Mouse (Mus musculus) heart, postnatal 36 days (tissue): ENCODE data around the gene Hist1h3e. TPM values are rescaled to one million over a fixed set of nuclear protein-coding genes. Genes with fewer than 3 reads are reported as not detected.
A peak's percentile ranks its signal among the peaks of the same experiment; 100 is the strongest.
"Not testable (repeated sequence)": the region's sequence is repeated elsewhere in the genome, so short reads cannot be mapped to it uniquely, and the experiment has no call there.

ENCODE experiments used
- DNase-seq, 2 experiments: peaks; one replicate each; pipeline ENCODE4 v3.0.0; 2021 to 2022
- intact Hi-C: fragments of 180-260 bp; cut with DNase I; formaldehyde crosslinking; loops from one replicate; pipeline ENCODE4 v1.15.1; 2025
- total RNA-seq, 2 experiments: library from RNA; stranded (reverse); gene quantifications; 2 replicates each; pipeline ENCODE4 v1.2.3; 2021

Gene Hist1h3e
- total RNA-seq, 2 experiments from 2014 or later = 21.4 to 23.8 TPM

- intact Hi-C loops = not testable (repeated sequence)
- DNase-seq = peak; percentile 44 to 68
These were observed 19.1 kb downstream of the Hist1h3e start, which contains the start of gene Hist1h2bh for GRCm38 (mm10) chr13:23542999-23543607. Gene Hist1h2bh (minus strand): TSS chr13:23543392.

- DNase-seq, intact Hi-C loops: not testable (repeated sequence)
These were observed 19.8 kb downstream of the Hist1h3e start for GRCm38 (mm10) chr13:23542225-23542980.

DNA sequence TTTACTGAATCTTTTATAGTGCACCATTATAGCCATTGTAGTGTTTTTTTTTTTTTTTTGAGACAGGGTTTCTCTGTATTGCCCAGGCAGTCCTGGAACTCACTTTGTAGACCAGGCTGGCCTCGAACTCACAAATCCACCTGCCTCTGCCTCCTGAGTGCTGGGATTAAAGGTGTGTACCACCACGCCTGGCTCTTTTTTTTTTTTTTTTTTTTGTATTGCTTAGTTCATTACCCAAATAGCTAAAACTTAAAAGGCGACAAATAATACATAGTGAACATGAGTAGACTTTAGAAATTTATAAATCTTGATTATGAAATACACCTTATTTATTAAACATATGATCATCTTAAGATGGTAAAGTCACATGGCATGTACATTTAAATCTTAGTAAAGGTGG, 20.7 kb downstream of the Hist1h3e start:
- intact Hi-C loops = no loop called here
- DNase-seq = no peak

DNA sequence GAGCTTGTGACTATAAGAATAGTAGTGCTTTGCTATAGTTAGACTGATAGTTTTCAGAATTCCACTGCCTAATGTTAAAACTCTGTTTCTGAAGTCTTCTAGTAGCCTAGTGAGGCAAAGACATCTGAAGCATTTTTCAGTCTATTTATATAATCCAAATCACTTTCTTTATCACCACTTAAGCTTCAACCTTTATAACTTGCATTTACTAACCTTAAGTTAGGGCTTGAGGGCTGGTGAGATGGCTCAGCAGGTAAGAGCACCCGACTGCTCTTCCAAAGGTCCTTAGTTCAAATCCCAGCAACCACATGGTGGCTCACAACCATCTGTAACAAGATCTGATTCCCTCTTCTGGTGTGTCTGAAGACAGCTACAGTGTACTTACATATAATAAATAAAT, 22.3 kb downstream of the Hist1h3e start:
- DNase-seq, intact Hi-C loops: not testable (repeated sequence)

DNA sequence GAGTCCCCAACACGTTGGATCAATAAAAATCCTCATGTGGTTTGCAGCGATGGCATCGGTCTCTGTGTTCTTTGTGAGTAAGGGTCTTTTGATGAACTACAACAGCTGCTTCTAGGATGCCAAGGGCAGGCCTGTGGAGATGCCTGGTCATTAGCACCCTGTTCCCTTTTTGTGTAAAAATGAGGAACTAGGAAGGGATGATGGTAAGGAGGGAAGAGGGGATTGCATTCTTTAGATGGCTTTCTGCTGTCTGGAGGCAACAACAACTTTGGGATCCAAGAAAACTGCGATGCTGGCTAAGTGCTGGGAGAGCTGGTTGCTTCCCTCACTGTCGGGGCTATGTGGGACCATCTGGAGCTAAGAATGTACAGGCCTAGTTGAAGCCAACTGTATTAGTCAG, 23.9 kb downstream of the Hist1h3e start:
- intact Hi-C loops = no loop called here
- DNase-seq = no peak

- DNase-seq = no peak
- intact Hi-C loops = no loop called here
These were observed 25.0 kb downstream of the Hist1h3e start for GRCm38 (mm10) chr13:23537006-23537710.

DNA sequence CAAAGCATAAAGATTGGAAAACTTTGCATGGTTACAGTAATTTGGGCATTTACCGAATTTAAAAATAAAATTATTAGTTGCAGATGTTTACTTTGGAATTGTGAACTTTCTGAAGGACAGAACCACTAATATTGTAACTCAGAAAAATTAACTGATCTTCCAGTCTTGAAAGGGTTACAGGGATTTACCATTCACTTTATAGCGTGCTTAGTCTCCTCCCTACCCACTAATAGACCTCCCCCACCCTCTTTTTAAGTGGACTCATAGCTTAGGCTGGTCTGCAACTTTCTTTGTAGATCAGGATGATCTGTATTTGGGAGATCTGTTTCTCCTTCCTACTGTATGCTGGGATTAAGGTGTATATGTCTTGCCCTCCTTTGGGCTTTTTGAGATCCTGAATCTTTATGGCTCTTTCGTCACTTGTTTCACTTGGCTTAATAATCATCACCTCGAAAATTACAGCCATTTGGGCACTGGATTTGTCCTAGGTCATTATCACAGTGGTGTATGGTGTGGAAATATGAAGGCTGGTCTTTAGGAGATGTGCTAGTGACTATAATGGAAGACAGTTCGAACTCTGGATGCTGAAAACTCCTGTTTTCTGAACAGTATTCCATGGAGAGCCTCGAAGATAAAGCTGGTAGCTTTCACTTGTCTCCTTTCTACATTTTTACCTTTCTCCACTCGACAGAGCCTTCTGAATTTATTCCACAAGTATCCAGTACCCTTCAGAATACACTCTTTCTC, 25.9 kb downstream of the Hist1h3e start:
- intact Hi-C loops = no loop called here
- no peak for DNase-seq

DNA sequence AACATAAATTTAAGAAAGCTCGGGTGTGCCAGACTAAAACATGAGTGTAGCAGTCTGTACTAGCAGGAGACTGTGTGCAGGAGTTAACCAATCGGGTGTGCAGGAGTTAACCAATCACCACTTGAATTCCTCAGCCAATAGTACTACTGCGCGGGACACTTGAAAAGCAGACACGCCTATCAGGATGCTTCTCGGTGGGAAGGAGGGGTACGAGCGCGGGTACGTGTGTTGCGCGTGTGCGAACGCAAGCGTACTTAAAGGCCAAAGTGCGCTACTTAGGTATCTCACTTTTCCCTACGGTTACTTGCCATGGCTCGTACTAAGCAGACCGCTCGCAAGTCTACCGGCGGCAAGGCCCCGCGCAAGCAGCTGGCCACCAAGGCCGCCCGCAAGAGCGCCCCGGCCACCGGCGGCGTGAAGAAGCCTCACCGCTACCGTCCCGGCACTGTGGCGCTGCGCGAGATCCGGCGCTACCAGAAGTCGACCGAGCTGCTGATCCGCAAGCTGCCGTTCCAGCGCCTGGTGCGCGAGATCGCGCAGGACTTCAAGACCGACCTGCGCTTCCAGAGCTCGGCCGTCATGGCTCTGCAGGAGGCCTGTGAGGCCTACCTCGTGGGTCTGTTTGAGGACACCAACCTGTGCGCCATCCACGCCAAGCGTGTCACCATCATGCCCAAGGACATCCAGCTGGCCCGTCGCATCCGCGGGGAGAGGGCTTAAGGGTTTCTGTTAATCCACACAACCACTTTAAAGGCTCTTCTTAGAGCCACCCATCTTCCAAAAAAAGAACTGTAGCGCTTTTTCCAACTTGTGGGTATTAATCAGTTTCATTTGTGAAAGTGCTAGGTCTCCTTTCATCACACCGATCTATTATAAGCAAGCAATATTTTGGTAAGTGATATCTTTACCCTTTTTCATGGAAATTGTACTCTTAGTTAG, 26.8 kb downstream of the Hist1h3e start, which contains the start of gene Hist1h3g:
TSS of gene Hist1h3g (plus strand) at position 286 of the 939 bp plus-strand sequence.
- DNase-seq = peak; percentile 82 to 84
- intact Hi-C loops = not testable (repeated sequence)

DNA sequence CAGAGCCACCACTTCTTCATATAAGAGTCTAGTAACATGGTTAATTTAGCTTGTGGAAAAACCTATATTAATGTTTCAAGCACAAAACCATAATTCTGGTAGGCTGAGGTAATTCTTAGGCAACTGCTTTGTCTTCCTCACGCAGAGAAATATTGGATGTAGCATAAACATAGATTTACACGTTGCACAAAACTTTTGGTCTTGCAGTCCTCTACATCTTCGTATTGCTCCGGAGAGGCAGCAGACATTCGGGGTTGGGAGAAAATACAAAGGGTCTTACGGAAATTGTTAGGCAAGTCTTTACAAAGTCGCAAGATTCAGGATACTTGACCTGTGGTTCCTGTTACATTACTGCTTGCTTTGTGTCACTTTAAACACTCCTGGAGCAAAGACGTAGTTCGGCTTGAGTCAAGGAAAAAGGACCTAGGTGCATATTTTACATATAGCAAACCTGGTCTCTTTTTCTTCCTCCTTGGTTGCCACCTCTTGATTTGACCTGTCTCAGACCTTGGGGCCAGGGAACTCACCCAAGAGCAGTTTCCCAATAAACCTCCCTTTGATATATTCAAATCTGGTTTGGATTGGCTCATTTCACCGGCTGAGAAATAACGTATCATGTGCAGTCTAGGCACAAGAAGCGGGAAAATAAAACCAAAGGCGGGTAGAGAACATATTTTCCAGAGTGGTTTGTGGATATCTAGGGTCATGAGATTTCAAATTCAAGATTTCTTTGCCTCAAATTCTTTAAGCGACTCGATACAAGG, 27.6 kb downstream of the Hist1h3e start:
- intact Hi-C loops = loop anchor here (5.0 kb wide), 4 partner anchors 48 to 1492 kb away; partner anchors contain the start of genes Hist1h1t, Hist1h2ag, Hist1h2bj and Hist1h4c
- no peak for DNase-seq

GRCm38 (mm10) chr13:23533560-23534367, 28.4 kb downstream of the Hist1h3e start, which contains the start of gene Hist1h2af:
Gene Hist1h2af (plus strand): TSS chr13:23533906.
- not testable (repeated sequence) for DNase-seq
- intact Hi-C loops = loop anchor here (5.0 kb wide), 4 partner anchors 49 to 1491 kb away; partner anchors contain the start of genes Hist1h1t, Hist1h2ag, Hist1h2bj and Hist1h4c

DNA sequence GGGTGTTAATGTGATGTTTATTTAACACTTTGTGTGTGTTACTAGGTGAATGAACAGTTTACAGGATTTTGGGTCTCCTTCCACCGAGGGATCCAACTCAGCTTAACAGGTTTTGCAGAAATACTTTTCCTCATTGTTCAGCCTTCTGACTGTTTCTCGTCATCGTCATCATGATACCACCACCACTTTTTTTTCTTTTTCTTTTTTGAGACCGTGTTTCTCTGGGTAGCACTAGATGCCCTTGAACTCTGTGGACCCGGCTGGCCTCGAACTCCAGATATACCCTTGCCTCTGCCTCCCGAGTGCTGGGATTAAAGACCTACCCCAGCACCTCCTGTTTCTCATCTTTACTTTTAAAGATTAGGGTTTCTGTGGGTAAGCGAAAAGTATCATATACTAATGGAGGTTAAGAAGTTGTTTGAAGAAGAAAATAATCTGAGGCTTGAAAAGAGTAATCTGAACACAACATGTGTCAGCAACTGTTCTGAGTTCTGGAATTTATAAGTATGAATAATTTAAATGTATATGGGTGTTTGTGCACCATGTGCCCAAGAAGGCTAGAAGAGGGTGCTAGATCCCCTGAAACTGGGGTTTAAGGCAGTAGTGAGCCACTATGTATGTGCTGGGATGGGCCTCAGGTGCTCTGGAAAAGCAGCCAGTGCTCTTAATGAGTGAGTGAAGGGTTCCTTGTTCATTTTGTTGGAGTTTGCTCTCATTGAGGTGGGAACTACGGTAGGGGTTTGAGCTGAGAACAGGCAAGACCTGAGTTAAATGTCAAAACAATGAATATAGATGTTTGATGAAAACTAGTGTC, 29.7 kb downstream of the Hist1h3e start:
- intact Hi-C loops = loop anchor here (5.0 kb wide), 4 partner anchors 50 to 1490 kb away; partner anchors contain the start of genes Hist1h1t, Hist1h2ag, Hist1h2bj and Hist1h4c
- no peak for DNase-seq

DNA sequence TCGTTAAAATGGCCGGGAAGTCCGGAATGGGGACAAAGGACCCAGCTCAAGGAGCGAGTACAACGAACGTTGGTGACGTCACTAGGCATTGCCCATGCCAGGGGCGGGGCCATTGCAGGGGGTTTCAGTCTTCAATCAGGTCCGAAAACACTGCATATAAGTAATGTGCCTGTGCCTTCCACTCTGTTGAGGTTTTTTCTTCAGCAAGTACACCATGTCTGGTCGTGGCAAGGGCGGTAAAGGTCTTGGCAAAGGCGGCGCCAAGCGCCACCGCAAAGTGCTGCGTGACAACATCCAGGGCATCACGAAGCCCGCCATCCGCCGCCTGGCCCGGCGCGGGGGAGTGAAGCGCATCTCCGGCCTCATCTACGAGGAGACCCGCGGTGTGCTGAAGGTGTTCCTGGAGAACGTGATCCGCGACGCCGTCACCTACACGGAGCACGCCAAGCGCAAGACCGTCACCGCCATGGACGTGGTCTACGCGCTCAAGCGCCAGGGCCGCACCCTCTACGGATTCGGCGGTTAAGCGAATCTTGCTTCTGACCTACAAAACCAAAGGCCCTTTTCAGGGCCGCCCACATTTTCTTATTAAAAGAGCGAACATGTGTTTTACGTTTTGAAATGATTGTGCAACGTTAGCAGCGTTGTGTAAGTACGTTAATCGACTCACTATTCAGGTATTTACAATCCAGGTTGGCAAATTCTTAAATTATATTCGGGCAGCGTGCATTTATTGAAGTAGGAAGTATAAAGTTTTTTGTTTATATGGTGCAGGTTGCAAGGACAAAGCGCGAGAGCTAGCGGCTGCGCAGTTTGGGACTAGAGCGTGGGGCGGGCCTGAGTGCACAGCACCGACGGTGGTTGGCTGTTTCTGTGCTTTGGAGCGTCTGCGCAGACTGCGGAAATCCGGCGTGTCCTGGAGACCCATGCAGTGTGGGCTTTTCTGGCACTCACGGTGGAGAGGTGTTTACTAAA, 31.0 kb downstream of the Hist1h3e start, which contains the start of gene Hist1h4h:
TSS of gene Hist1h4h (plus strand) at position 150 of the 975 bp plus-strand sequence.
- intact Hi-C loops = loop anchor here (1.0 to 5.0 kb wide), 5 partner anchors 12 to 1489 kb away; partner anchors contain the start of genes Hist1h1t, Hist1h2ag, Hist1h2bj and Hist1h4c
- DNase-seq = peak; percentile 93 to 96

DNA sequence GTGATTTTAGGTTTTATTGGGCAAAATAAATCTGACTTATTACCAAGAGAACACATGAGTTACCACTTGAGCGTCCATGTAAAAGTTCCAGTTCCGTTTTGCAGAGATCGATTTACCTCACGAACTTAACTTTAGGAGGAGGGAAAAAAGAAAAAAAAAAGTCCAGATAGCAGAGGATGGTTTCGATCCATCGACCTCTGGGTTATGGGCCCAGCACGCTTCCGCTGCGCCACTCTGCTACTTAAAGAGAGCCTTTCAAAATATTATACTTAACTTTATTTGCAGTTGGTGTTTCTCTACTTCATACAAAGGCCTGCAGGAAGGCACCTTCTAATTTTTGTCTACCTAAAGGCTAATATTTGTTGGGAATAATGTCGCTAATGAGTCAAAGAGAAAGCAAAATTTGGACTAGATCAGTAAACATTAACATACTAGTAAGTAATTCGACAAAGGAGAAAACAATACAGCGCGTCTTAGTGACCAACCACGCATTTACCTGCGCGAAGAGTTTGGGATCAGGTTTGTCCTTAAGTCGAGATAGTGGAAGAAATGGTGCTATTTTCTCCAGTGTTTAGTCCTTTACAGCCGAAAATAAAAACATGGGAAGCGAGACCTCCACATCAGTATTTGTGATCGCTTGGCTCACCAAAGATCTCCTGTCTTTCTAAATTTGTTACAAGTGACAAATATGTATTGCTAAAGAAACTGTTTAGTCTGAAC, 31.8 kb downstream of the Hist1h3e start:
- intact Hi-C loops = loop anchor here (1.0 to 5.0 kb wide), 5 partner anchors 11 to 1488 kb away; partner anchors contain the start of genes Hist1h1t, Hist1h2ag, Hist1h2bj and Hist1h4c
- peak; percentile 71 to 75 for DNase-seq

- intact Hi-C loops = loop anchor here (1.0 to 5.0 kb wide), 6 partner anchors 10 to 1817 kb away; partner anchors contain the start of genes Hist1h1t, Hist1h2ag, Hist1h2bj and Hist1h4c
- no peak for DNase-seq
These were observed 32.5 kb downstream of the Hist1h3e start for GRCm38 (mm10) chr13:23529480-23530165.
